Mouse (Mus musculus) brain, embryonic 14.5 days (tissue): Measurements from ENCODE around the gene Epb41l2. TPM values are rescaled to one million over a fixed set of nuclear protein-coding genes. Genes with fewer than 3 reads are reported as not detected.

ENCODE experiments used
- DNase-seq: peaks from one replicate; pipeline ENCODE4 v3.0.0-alpha.2; 2011; ENCODE audit warnings: low read depth
- CTCF ChIP-seq: fragments of 200-500 bp; IDR thresholded peaks from 2 replicates; pipeline ENCODE4 v1.5.1; 2012; ENCODE audit warnings: inconsistent platforms, mild to moderate bottlenecking, moderate library complexity, borderline replicate concordance; ENCODE audit not compliant: insufficient read depth, insufficient read length; ENCODE audit errors: extremely low read depth
- POLR2A ChIP-seq: fragments of 200-500 bp; IDR thresholded peaks from 2 replicates; pipeline ENCODE4 v1.6.1; 2012; ENCODE audit warnings: mild to moderate bottlenecking, inconsistent platforms, borderline replicate concordance; ENCODE audit not compliant: poor library complexity, insufficient read depth, insufficient read length, severe bottlenecking; ENCODE audit errors: extremely low read depth
- polyA plus RNA-seq: library from polyadenylated mRNA; depleted of rRNA; stranded (reverse); fragments of >200 nt; gene quantifications from 2 replicates; pipeline ENCODE4 v1.2.3, GENCODE M21; 2012; rRNA removed

Epb41l2 gene
- 36.2 and 63.4 TPM in 2 replicates for polyA plus RNA-seq

DNA sequence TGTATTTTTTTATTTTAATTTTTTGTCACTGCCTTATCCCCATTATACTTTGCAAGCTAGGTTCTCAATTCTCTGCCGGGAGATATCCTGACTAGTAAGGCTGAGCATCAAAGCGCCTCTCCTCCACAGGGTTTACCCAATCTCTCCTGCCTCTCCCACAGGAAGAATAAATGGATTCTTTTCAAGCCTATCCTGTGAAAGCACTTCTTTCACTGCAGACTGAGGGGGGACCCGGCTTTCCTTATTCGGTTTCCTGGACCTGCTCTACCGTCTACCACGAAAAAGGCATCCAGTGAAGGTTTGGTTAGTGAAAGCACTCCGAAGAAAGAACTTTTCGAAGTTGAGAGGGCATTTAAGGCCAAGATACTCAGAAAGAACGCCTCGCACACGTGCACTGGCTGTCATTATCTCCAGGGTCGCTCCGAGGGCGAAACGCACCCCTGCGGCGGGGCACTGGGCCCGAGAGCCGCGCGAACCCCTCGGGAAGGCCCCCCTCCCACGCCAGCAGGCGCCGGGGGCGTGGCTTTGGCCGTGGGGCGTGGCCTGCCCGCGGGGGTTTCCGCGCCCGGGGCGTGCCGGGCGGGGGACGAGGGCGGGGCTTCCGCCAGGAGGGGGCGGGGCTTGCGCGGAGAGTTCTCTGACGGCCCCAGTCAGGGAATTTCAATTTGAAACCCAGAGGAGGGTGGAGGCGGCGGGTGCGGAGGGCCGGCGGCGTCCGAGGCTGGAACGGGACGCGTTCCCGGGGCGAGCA is at the start of gene Epb41l2:
Gene Epb41l2, plus strand, starts transcription at position 591 of the 751 bp plus-strand sequence.
- peak; percentile 91 for DNase-seq
- TF ChIP-seq POLR2A (0 out of 2 replicates have a peak, but pooled peaks have one; percentile 38), CTCF (no peak)

DNA sequence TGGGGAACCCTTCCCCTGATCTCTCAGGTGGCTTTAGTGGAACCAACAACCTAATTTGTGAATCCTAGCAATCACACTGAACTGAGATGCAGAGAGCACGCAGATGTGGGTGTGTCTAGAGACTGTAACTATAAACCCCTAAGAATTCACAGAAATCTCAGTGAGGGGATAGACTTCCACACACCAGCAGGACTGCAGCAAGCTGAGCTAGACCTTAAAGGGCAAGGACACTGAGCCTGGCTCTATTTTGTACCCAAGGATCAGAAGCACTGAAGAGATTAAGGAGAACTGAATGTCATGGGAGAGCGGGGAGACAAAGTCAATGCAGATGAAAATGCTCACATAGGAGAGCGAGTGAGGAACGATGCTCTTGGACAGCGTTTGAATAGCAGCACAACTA is 49.6 kb upstream of the Epb41l2 start:
- DNase-seq = no peak
- TF ChIP-seq CTCF = no peak
- TF ChIP-seq POLR2A = no peak

DNA sequence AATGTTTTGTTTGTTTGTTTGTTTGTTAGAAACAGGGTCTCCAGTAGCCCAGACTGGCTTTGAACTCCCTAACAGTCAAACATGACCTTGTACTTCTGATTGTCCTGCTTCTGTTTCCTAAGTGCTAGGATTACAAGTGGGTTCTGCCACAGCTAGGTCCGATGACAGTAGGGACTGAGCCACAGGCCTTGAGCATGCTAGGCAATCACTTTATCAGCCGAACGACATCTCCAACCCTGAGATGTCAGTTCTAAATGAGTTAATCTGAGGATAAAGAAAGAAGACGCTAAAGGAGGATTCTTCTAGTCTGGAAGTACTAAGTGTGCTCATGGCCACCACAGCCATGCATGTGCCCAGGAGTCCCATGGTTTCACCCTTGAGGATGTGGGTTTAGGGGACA is 48.9 kb upstream of the Epb41l2 start:
- TF ChIP-seq CTCF (no peak), POLR2A (no peak)
- DNase-seq = no peak

DNA sequence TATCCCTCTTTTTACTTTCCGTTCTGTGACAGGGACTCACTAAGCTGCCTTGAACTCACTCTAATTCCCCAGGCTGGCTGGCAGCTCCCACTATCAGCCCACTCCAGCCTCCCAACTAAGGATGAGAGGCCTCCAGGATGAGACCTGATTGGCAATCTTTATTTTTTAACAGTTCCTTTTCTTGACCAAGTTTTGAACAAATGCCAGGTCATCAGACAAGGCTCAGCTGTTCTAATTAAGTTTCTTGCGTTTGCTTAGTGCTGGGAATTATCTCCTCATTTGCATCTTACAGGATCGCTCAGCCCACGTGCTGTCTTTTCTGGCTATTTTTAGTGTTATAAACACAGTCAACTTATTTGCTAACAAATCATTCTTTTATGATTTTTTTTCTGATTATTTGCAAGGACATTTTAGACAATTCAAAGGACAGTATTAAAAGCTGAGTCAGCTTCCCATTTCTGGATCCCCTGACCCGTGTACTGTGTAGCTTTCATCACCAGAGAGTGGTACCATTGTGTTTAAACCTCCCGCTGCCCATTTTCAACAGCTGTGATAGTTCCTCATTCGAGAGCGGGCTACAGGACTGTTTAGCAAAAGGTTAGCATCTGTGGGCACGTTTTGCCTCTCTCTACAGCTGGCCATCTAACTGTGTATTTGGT is 47.9 kb upstream of the Epb41l2 start:
- peak; percentile 89 for DNase-seq
- TF ChIP-seq POLR2A (no peak), CTCF (no peak)

DNA sequence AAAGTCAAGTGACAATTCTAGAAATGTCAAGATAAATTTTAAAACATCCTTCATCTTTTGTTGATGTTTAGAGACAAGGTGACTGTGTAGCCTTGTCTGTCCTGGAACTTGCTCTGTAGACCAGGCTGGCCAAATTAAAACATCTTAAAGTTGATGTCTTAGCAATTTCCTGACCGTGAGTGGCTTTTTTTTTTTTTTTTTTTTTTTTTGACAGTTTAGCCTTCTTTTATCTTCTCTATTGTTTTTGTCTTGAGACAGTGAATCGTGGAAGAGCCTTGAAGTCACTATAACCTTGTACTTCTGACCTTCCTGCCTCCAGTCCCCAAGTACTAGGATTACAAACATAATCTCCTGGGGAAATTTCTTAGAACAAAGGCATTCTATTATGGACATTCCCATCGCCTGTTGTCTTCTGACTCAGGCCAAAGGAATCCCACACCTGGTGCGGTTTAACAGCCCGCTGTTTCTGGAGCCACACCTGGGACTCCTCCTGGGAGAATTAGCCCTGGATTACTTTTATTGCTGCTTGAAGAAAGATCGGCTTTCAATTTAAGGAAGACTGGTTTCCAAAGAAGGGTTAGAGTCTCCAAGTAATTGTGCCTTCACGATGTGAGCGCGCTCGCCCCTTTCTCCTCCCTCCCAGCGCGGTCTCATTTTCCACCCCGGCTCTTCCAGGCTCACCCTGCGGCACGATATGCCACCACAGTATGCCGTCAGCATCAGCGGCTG is 45.6 kb upstream of the Epb41l2 start:
- no peak for DNase-seq
- no peak for TF ChIP-seq CTCF
- TF ChIP-seq POLR2A = no peak

DNA sequence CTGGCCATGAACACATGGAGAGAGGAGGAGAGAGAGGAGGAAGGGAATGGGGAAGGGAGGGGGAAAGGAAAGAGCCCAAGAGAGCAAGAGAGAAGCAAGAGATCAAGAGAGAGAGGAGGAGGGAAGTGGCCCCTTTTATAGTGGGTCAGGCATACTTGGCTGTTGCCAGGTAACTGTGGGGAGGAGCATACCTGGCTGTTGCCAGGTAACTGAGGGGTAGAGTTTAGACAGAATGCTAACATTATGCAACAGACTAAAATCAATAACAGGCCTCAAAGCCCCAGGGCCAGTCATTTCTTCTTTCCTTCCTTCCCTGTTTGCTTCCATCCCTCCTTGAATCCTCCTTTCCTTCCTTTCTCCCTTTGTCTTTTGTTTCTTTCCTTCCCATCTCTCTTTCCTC is 41.9 kb upstream of the Epb41l2 start:
- DNase-seq = no peak
- TF ChIP-seq CTCF = no peak

DNA sequence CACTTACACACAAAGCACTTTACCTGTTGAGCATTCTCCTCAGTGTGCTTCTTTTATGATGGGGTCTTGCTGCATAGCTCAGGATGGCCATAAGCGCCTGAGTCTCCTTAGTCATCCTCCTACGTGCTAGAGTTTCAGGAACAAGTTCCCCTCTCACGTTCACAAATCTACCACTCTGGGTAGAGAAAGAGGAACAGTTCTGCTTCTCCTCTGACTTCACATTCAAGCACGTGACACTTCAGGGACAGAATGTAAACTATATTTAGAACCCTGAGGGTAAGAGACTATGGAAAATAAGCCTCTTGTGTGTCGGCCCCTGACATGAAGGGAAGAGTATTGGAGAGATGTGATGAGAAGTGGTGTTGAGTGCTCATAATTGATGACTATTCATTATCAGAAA is 41.2 kb upstream of the Epb41l2 start:
- no peak for TF ChIP-seq POLR2A
- no peak for TF ChIP-seq CTCF
- no peak for DNase-seq

DNA sequence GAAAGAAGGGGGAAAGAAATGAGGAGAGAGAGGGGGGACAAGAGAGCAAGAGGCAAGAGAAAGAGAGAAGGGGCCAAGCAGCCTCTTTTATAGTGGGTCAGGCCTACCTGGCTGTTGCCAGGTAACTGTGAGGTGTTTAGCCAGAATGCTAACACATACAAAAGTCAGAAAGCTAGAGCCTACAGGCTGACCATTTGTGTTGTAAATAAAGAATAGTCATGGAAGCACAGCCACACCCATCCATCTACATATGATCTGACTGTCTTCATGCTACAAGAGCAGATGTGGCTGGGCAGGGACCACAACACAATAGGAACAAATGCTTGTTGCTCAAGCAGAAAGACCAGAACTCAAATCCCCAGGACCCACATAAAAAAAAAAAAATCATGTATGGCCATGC is 40.1 kb upstream of the Epb41l2 start:
- TF ChIP-seq POLR2A (no peak), CTCF (no peak)
- no peak for DNase-seq

DNA sequence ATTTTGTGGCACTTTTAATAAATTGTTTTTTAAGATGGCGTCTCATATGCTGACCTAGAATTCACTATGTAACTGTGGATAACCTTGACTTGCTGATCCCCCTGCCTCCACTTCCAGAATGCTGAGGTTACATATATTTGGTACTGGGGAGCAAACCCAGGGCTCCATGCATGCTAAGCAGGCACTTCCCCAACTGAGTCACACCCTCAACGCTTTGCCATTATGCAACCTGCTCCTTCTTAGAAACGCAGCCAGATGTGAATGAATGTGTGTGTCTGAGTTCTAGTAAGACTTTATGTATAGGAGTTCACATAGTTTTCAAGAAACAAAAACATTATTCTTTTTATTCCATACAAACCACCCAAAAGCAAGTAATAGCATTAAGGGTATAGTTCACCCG is 38.4 kb upstream of the Epb41l2 start:
- TF ChIP-seq CTCF = no peak
- no peak for TF ChIP-seq POLR2A
- DNase-seq = no peak

DNA sequence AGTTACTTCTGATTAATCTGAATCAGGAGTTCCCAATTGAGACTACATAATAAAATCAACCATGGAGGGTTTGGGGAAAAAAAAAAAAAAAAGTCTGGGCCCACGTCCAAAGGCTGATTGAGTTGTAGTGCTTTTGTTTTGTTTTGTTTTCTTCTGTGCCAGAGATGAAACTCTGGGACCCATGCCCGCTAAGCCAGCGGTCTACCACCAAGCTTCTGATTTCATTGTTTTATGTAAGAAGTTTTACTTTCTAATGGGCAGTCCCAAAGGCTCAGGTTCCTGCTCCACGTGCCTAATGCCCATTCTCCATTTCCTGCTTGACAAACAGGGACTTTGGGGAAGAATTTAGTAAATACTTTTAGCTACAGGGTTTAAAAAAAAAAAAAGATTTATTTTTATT is 33.9 kb upstream of the Epb41l2 start:
- TF ChIP-seq POLR2A (no peak), CTCF (no peak)
- DNase-seq = peak; percentile 90

DNA sequence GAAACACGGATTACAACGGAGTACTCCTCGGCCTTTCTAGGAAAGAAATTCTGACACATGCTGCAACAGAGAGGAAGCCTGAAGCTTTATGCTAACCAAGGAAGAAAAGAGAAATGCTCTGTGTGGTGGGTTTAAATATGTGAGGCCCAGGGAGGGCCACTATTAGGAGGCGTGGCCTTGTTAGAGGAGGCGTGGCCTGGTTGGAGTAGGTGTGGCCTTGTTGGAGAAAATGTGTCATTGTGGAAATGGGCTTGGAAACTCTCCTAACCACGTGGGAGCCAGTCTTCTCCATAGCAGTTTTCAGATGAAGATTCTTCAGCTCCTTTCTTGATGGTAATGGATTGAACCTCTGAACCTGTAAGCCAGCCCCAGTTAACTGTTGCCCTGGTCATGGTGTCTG is 32.1 kb upstream of the Epb41l2 start:
- no peak for DNase-seq
- no peak for TF ChIP-seq POLR2A
- no peak for TF ChIP-seq CTCF
